Mouse (Mus musculus): ENCODE measurements around the gene Atp2a1. TPM values are rescaled to one million over a fixed set of nuclear protein-coding genes. Genes with fewer than 3 reads are reported as not detected.
A peak's percentile ranks its signal among the peaks of the same experiment; 100 is the strongest.
"Not testable (repeated sequence)": the region's sequence is repeated elsewhere in the genome, so short reads cannot be mapped to it uniquely, and the experiment has no call there.

Gene Atp2a1
- polyA plus RNA-seq, 1 experiment from 2014 or later: 0.72 TPM

GRCm38 (mm10) chr7:126494120-126494519, 31.2 kb upstream of the Atp2a1 start:
- H3K9ac ChIP-seq: no peak overlapping the region
- 86% methylated on average over 6 of the region's 6 CpGs for WGBS
- no peak for ATAC-seq (replicated peaks; ENCODE audit: insufficient number of reproducible peaks, insufficient read depth, low FRiP score, low read depth)

DNA sequence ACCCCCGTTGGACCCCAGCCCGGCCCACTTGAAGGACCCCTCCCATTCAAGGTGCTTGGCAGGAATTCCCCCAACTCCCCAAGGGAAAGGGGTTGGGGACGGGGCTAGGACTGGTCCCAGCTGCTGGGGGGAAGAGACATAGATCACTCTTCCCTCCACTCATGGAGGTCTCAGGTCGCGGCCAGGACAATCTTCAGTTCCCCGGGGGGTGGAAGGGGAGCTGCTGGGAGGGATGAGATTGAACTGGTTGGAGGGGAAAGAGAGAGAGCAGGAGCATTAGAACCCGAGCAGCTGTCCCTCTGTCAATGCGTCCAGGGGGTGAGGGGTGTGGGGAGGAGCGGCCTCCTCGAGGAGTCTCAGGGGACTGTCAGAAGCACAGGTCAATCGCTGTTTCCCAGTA, 29.1 kb upstream of the Atp2a1 start:
- 56% methylated on average over 11 of the region's 11 CpGs for WGBS
- no peak for ATAC-seq (replicated peaks; ENCODE audit: insufficient number of reproducible peaks, insufficient read depth, low FRiP score, low read depth)

More at GRCm38 (mm10) chr7:126494120-126494519, 31.2 kb upstream of the Atp2a1 start:
- H3K27ac ChIP-seq: no peak overlapping the region
- no peaks in the 10 kb centered on the region for H3K27me3 ChIP-seq
- no peaks in the 10 kb centered on the region for H3K9me3 ChIP-seq (replicated peaks)
- no peaks in the 10 kb centered on the region for H3K4me1 ChIP-seq (replicated peaks)
- H3K36me3 ChIP-seq: peaks cover 96% of the 10 kb centered on the region
- no peak overlapping the region for H3K4me2 ChIP-seq
- H3K4me3 ChIP-seq: no peak overlapping the region

DNA sequence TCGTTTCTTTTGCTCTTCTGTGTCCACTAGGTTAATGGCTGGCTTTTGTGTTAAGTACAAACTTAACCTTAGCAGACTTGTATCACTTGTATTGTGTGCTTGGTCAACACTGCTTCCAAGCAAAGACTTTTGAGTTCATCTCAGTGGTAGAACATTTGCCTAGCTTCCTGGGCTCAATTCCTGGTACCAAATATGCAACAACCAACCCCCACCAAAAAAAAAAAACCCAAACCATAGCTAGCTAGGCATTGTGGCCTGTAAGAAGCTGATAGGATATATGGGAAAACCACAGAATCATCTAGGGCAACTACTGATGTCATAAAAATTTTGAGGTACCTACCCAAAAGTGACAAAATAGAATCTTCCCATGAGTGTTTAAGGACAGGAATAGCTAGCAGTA, 28.1 kb upstream of the Atp2a1 start:
- no peak overlapping the region for H3K9ac ChIP-seq
- H3K9me3 ChIP-seq (replicated peaks): no peaks in the 10 kb centered on the region
- WGBS: 73% methylated on average over 1 of the region's 1 CpGs
- no peak overlapping the region for H3K27ac ChIP-seq
- peaks cover 10% of the 10 kb centered on the region for H3K4me1 ChIP-seq (replicated peaks)
- no peaks in the 10 kb centered on the region for H3K27me3 ChIP-seq
- no peak overlapping the region for H3K4me3 ChIP-seq
- H3K36me3 ChIP-seq: peaks cover 69% of the 10 kb centered on the region
- ATAC-seq (replicated peaks; ENCODE audit: insufficient number of reproducible peaks, insufficient read depth, low FRiP score, low read depth): no peak
- no peak overlapping the region for H3K4me2 ChIP-seq

More for the DNA sequence above, 29.1 kb upstream of the Atp2a1 start:
- no peaks in the 10 kb centered on the region for H3K27me3 ChIP-seq
- H3K4me2 ChIP-seq: no peak overlapping the region
- H3K36me3 ChIP-seq: peaks cover 78% of the 10 kb centered on the region
- no peak overlapping the region for H3K4me3 ChIP-seq
- H3K27ac ChIP-seq: no peak overlapping the region
- no peak overlapping the region for H3K9ac ChIP-seq
- H3K9me3 ChIP-seq (replicated peaks): no peaks in the 10 kb centered on the region
- H3K4me1 ChIP-seq (replicated peaks): peaks cover 8% of the 10 kb centered on the region

DNA sequence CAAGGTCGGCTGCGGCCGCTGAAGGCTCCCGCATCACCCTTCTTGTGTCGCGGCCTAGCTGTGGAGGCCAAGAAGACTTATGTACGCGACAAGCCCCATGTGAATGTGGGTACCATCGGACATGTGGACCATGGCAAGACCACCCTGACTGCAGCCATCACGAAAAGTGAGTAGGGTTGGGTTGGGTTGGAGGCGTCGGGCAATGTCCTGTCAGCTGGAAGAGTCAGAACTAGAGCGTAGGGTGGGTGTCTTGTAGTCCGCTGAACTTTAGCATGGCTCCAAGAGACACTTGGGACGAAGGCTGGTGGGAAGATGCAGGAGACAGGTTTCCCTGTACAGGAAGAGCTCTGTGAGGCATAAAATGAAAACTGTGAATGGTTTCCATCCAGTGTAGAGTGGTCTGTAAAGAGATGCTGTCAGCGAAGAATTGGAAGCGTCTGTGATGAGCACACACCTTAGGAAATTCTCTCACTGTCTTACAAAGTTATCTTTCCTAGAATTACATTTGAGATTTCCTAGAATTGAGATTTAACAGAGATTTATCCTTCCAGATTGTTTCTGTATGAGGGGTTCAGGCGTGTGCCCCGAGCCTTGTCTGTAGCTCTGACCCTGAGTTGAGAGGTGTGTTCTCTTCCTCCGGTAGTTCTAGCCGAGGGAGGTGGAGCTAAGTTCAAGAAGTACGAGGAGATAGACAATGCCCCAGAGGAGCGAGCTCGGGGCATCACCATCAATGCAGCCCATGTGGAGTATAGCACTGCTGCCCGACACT, 24.9 kb upstream of the Atp2a1 start:
- Histone ChIP-seq H3K4me2 (peak overlapping the region; percentile 82), H3K27ac (peak overlapping the region; percentile 70), H3K4me3 (peak overlapping the region; percentile 78), H3K4me1 (replicated peaks) (peaks cover 11% of the 10 kb centered on the region), H3K36me3 (peaks cover 37% of the 10 kb centered on the region), H3K9ac (peak overlapping the region; percentile 81)
- WGBS: 11% methylated on average over 25 of the region's 25 CpGs
- ATAC-seq (replicated peaks; ENCODE audit: insufficient number of reproducible peaks, insufficient read depth, low FRiP score, low read depth): 0 out of 2 replicates have a peak, but pooled peaks have one; percentile 2
- not testable (repeated sequence) for H3K27me3 ChIP-seq; H3K9me3 ChIP-seq (replicated peaks)

- Histone ChIP-seq H3K4me1 (replicated peaks) (peaks cover 14% of the 10 kb centered on the region), H3K27me3 (no peaks in the 10 kb centered on the region), H3K9ac (peak within 1 kb of the TSS; percentile 81), H3K27ac (peak within 1 kb of the TSS; percentile 70), H3K9me3 (replicated peaks) (no peaks in the 10 kb centered on the region), H3K36me3 (peaks cover 29% of the 10 kb centered on the region), H3K4me2 (peak within 1 kb of the TSS; percentile 82), H3K4me3 (peak within 1 kb of the TSS; percentile 78)
- peak; percentile 86 for ATAC-seq (replicated peaks; ENCODE audit: insufficient number of reproducible peaks, insufficient read depth, low FRiP score, low read depth)
- under 1% methylated on average over 32 of the region's 32 CpGs for WGBS
These were observed 24.2 kb upstream of the Atp2a1 start, which contains the start of gene Tufm for GRCm38 (mm10) chr7:126487052-126487483. TSS of gene Tufm (plus strand) at chr7:126487361.

GRCm38 (mm10) chr7:126482392-126482871, 19.5 kb upstream of the Atp2a1 start:
- peaks cover 6% of the 10 kb centered on the region for H3K4me1 ChIP-seq (replicated peaks)
- H3K4me3 ChIP-seq: peak overlapping the region; percentile 43
- ATAC-seq (replicated peaks; ENCODE audit: insufficient number of reproducible peaks, insufficient read depth, low FRiP score, low read depth): peak; percentile 87
- under 1% methylated on average over 23 of the region's 23 CpGs for WGBS
- H3K27me3 ChIP-seq: no peaks in the 10 kb centered on the region
- H3K4me2 ChIP-seq: peak overlapping the region; percentile 79
- no peaks in the 10 kb centered on the region for H3K9me3 ChIP-seq (replicated peaks)
- H3K27ac ChIP-seq: peak overlapping the region; percentile 85
- peak overlapping the region; percentile 57 for H3K9ac ChIP-seq
- no peaks in the 10 kb centered on the region for H3K36me3 ChIP-seq

DNA sequence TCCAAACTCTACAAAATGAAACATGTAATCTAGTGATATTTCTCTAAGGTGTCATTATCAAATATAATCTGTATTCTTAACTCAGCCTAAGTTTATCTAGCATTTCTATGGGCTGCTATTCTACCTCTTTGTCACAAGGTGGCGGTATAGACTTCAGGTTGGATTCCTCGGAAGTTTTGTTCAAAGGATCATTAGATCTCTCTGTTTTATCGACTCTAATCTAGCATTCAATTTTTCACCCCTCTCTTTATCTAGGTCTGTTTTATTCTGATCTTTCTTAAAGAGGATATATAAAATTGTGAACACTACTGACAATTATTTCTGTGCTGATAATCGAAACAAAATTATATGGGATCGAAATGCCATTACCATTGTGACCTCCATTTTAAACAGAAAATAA, 18.8 kb upstream of the Atp2a1 start:
- Histone ChIP-seq H3K4me2 (no peak overlapping the region), H3K9ac (no peak overlapping the region), H3K27me3 (no peaks in the 10 kb centered on the region), H3K36me3 (no peaks in the 10 kb centered on the region), H3K9me3 (replicated peaks) (no peaks in the 10 kb centered on the region), H3K4me1 (replicated peaks) (peaks cover 5% of the 10 kb centered on the region), H3K4me3 (no peak overlapping the region), H3K27ac (no peak overlapping the region)
- 18% methylated on average over 5 of the region's 5 CpGs for WGBS
- no peak for ATAC-seq (replicated peaks; ENCODE audit: insufficient number of reproducible peaks, insufficient read depth, low FRiP score, low read depth)

DNA sequence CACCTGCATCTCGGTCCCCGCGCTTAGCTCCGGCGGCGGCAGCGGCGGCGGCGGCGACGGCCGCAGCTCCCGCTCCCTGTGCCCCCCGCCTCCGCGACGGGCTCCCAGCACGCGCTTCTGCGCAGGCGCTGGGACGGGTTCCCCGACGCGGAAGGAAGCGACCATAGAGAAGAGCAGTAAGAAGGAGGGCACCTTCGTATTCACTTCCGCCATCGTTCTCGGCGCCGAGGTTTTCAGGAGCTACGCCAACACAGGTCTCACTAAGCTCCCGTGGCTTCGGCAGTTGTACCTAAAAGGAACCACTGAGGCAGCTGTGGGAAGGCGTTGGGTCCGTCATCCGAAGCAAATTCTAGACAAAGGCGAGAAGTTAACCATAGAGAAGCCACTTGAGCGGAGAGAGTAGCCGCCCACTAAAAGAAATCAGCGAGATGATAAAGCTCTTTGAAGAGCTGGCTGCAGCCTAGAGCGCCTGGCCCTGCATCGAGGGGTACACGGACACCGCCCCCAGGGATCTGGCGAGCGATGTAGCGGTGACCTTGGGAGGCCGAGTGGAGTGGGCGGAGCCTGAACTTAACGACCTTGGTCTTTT, 12.2 kb upstream of the Atp2a1 start, which contains the start of gene Sh2b1:
Gene Sh2b1, minus strand, starts transcription at position 432 of the 589 bp plus-strand sequence.
- H3K4me3 ChIP-seq: peak within 1 kb of the TSS; percentile 82
- peaks cover 25% of the 10 kb centered on the region for H3K36me3 ChIP-seq
- peak within 1 kb of the TSS; percentile 96 for H3K27ac ChIP-seq
- no peaks in the 10 kb centered on the region for H3K9me3 ChIP-seq (replicated peaks)
- H3K4me1 ChIP-seq (replicated peaks): peaks cover 30% of the 10 kb centered on the region
- under 1% methylated on average over 53 of the region's 53 CpGs for WGBS
- H3K9ac ChIP-seq: peak within 1 kb of the TSS; percentile 90
- peak; percentile 90 for ATAC-seq (replicated peaks; ENCODE audit: insufficient number of reproducible peaks, insufficient read depth, low FRiP score, low read depth)
- peak within 1 kb of the TSS; percentile 86 for H3K4me2 ChIP-seq
- no peaks in the 10 kb centered on the region for H3K27me3 ChIP-seq

GRCm38 (mm10) chr7:126474486-126474955, 11.6 kb upstream of the Atp2a1 start:
- H3K4me3 ChIP-seq: peak overlapping the region; percentile 82
- no peaks in the 10 kb centered on the region for H3K27me3 ChIP-seq
- peak overlapping the region; percentile 90 for H3K9ac ChIP-seq
- H3K4me2 ChIP-seq: peak overlapping the region; percentile 86
- peaks cover 30% of the 10 kb centered on the region for H3K4me1 ChIP-seq (replicated peaks)
- H3K36me3 ChIP-seq: peaks cover 30% of the 10 kb centered on the region
- H3K27ac ChIP-seq: peak overlapping the region; percentile 96
- ATAC-seq (replicated peaks; ENCODE audit: insufficient number of reproducible peaks, insufficient read depth, low FRiP score, low read depth): peak; percentile 20
- under 1% methylated on average over 25 of the region's 27 CpGs for WGBS
- no peaks in the 10 kb centered on the region for H3K9me3 ChIP-seq (replicated peaks)

GRCm38 (mm10) chr7:126473470-126474086, 10.7 kb upstream of the Atp2a1 start:
- H3K4me1 ChIP-seq (replicated peaks): peaks cover 30% of the 10 kb centered on the region
- 0 out of 2 replicates have a peak overlapping the region, but pooled peaks have one; percentile 7 for H3K27ac ChIP-seq
- H3K4me2 ChIP-seq: peak overlapping the region; percentile 86
- H3K27me3 ChIP-seq: no peaks in the 10 kb centered on the region
- no peak for ATAC-seq (replicated peaks; ENCODE audit: insufficient number of reproducible peaks, insufficient read depth, low FRiP score, low read depth)
- WGBS: 70% methylated on average over 9 of the region's 9 CpGs
- H3K9ac ChIP-seq: peak overlapping the region; percentile 90; the same call in 1 of the 2 replicates
- no peaks in the 10 kb centered on the region for H3K9me3 ChIP-seq (replicated peaks)
- peaks cover 39% of the 10 kb centered on the region for H3K36me3 ChIP-seq
- H3K4me3 ChIP-seq: peak overlapping the region; percentile 82

DNA sequence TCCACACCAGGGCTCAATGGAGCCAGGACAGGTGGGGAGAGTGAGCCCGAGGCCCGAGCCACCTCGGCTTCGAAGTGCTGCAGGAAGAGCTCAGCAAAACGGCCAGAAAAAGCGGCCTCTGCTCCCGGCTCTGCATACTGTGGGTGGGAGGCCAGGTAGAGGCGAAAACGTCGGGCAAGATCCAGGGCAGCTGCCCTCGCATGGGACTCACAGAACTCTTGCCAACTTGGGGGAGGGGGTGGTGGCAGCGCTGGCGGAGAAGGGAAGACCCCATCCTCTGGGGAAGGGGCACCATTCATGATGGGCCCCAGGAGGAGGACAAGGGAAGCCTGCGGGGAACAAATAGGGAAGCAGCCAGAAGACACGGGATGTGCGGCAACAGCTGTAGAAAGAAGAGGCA, 9.8 kb upstream of the Atp2a1 start:
- Histone ChIP-seq H3K36me3 (peaks cover 48% of the 10 kb centered on the region), H3K9ac (peak overlapping the region; percentile 0; the same call in 1 of the 2 replicates), H3K4me3 (0 out of 2 replicates have a peak overlapping the region, but pooled peaks have one; percentile 82), H3K4me1 (replicated peaks) (peaks cover 30% of the 10 kb centered on the region), H3K27ac (no peak overlapping the region), H3K4me2 (no peak overlapping the region; the same call in 1 of the 2 replicates), H3K27me3 (no peaks in the 10 kb centered on the region), H3K9me3 (replicated peaks) (no peaks in the 10 kb centered on the region)
- ATAC-seq (replicated peaks; ENCODE audit: insufficient number of reproducible peaks, insufficient read depth, low FRiP score, low read depth): no peak
- 89% methylated on average over 16 of the region's 16 CpGs for WGBS

Data from heart, embryonic 15.5 days (tissue).